Mouse (Mus musculus) lung, adult 2 months (tissue): ENCODE data around the gene Ppp6r1. TPM values are rescaled to one million over a fixed set of nuclear protein-coding genes. Genes with fewer than 3 reads are reported as not detected.

ENCODE experiments used
- DNase-seq: peaks from one replicate; pipeline ENCODE4 v3.0.0; 2022
- H3K4me1 ChIP-seq: fragments of 200-500 bp; 2 replicates; pipeline ENCODE4 v1.6.1; 2011; ENCODE audit warnings: low read length; ENCODE audit not compliant: control insufficient read depth, insufficient read depth
- H3K4me3 ChIP-seq: fragments of 200-500 bp; replicated peaks from 2 replicates; pipeline ENCODE3; 2011; ENCODE audit warnings: low read depth, mild to moderate bottlenecking, control low read depth, low read length; ENCODE audit errors: extremely low read depth
- CTCF ChIP-seq: fragments of 200-500 bp; IDR thresholded peaks from 2 replicates; pipeline ENCODE4 v1.5.1; 2011; ENCODE audit warnings: mild to moderate bottlenecking, low read length, control low read depth; ENCODE audit not compliant: insufficient read depth
- POLR2A ChIP-seq: fragments of 200-500 bp; IDR thresholded peaks from 2 replicates; pipeline ENCODE4 v1.6.1; 2011; ENCODE audit warnings: low read depth, mild to moderate bottlenecking, control low read depth, low read length, borderline replicate concordance; ENCODE audit errors: extremely low read depth
- WGBS: fragments of 180-500 bp; shearing (Covaris S2); methylation state at CpG from one replicate; pipeline ENCODE4 v1.1.7; 2018; 5-methylcytosine and 5-hydroxymethylcytosine counted together
- polyA plus RNA-seq: library from polyadenylated mRNA; depleted of rRNA; stranded (reverse); fragments of >200 nt; gene quantifications from 2 replicates; pipeline ENCODE4 v1.2.3, GENCODE M21; 2012

The Ppp6r1 gene
- polyA plus RNA-seq, 1 experiment = 112 TPM

DNA sequence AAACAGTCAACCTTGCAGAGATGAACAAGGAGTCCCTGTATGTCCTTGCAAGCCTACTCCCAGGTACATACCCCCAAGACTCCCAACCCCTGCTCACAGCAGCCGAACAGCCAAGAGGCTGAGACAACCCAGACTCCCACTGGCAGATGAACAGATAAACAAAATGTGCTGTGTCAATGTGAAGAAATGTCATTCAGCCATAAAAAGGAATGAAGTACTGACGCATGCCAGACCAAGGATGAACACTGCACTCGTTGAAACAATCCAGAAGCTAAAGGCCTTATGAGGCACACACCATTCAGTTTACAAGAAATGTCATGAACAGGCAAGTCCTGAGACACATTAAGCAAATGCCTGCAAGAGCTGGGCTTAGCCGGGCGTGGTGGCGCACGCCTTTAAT lies 16.4 kb upstream of the Ppp6r1 start:
- Histone ChIP-seq H3K4me1 (no peaks in the 10 kb centered on the region; the same call in 1 of the 2 replicates), H3K4me3 (no peak overlapping the region)
- TF ChIP-seq POLR2A = no peak
- TF ChIP-seq CTCF = no peak
- 87% methylated on average over 7 of the region's 7 CpGs for WGBS
- DNase-seq = no peak

DNA sequence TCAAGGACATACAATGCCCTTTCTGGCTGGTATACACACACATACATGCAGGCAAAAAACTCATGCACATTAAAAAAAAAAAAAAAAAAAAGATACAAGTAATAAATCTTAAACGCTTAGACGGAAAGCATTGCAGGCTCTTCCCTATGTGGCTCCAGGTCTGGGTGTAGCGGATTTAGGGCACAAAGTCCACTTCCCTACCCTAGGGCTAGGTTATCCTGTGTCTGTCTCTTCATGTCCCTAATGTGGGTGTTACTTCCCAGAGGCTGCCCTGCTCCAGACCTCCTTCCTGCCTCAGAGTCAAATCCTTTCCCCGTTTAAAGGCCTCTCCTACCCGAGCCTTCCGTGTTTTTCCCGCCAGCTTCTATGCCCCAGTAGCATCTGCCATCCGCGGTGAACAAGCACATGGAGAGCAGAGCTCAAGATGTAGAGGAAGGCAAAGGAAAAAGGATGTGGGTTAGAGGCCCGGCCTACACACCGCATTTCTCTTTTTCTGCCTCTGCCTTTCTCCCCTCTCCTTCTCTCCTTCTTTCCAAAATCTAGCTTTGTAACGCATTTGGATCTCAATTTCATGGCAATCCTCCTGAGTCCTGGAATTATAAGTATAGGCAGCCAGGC lies 15.4 kb upstream of the Ppp6r1 start:
- TF ChIP-seq CTCF = no peak
- no peak for TF ChIP-seq POLR2A

DNA sequence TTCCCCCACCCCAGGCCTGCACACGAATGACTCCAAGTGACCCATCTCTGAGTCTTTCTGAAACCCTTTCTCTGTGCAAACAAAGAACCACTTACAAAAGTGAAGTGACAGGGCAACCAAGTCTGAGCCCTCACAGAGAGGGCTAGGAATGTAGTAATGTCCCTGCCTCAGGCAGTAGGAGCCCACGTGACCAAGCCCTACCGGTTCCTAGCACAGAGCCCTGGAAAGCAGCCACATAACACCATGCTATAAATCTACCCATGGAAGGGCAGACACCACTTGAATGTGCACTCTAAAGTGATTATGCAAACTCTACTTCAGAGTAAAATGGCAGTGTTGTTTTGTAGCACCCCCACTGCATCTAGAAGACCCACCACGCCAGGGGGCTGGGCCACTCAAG lies 13.1 kb upstream of the Ppp6r1 start:
- 62% methylated on average over 4 of the region's 4 CpGs for WGBS
- TF ChIP-seq CTCF (no peak), POLR2A (no peak)
- DNase-seq = peak; percentile 17

More for the DNA sequence above, 15.4 kb upstream of the Ppp6r1 start:
- Histone ChIP-seq H3K4me1 (no peaks in the 10 kb centered on the region; the same call in 1 of the 2 replicates), H3K4me3 (no peak overlapping the region)
- 87% methylated on average over 12 of the region's 12 CpGs for WGBS
- DNase-seq = no peak

GRCm38 (mm10) chr7:4670655-4671255 lies 11.9 kb upstream of the Ppp6r1 start:
- WGBS = 91% methylated on average over 8 of the region's 8 CpGs
- no peak for TF ChIP-seq CTCF
- TF ChIP-seq POLR2A = no peak

More for the DNA sequence above, 13.1 kb upstream of the Ppp6r1 start:
- Histone ChIP-seq H3K4me1 (no peaks in the 10 kb centered on the region; the same call in 1 of the 2 replicates), H3K4me3 (no peak overlapping the region)

GRCm38 (mm10) chr7:4669156-4669555 lies 10.3 kb upstream of the Ppp6r1 start:
- TF ChIP-seq CTCF (no peak), POLR2A (no peak)
- Histone ChIP-seq H3K4me3 (no peak overlapping the region), H3K4me1 (no peaks in the 10 kb centered on the region; the same call in 1 of the 2 replicates)
- DNase-seq = no peak
- 91% methylated on average over 9 of the region's 9 CpGs for WGBS

More at GRCm38 (mm10) chr7:4670655-4671255, 11.9 kb upstream of the Ppp6r1 start:
- Histone ChIP-seq H3K4me1 (no peaks in the 10 kb centered on the region; the same call in 1 of the 2 replicates), H3K4me3 (no peak overlapping the region)
- no peak for DNase-seq

GRCm38 (mm10) chr7:4668506-4668905 lies 9.7 kb upstream of the Ppp6r1 start:
- no peaks in the 10 kb centered on the region; the same call in 1 of the 2 replicates for H3K4me1 ChIP-seq
- TF ChIP-seq POLR2A = no peak
- no peak for TF ChIP-seq CTCF
- 93% methylated on average over 8 of the region's 8 CpGs for WGBS
- H3K4me3 ChIP-seq = no peak overlapping the region
- no peak for DNase-seq

DNA sequence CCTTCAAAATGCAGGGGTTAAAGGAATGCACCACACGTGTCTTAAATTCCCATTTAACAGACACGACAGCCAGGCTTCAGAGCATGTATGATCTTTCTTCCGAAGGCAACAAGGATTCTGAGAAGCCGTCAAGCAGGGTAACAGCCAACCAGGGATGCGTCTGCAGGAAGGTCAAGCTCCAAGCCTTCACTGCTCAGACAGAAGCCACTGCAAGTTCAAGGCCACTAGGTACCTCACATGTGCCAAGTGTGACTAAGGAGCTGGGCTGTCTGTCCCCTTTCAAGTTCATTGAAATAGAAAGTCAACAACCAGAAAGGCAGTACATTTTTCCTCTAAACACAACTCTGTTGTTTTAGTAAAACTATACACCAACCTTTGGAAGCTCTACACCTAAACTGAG lies 8.1 kb upstream of the Ppp6r1 start:
- 97% methylated on average over 5 of the region's 5 CpGs for WGBS
- TF ChIP-seq CTCF = no peak
- TF ChIP-seq POLR2A = no peak
- DNase-seq = no peak
- Histone ChIP-seq H3K4me3 (no peak overlapping the region), H3K4me1 (no peaks in the 10 kb centered on the region; the same call in 1 of the 2 replicates)

DNA sequence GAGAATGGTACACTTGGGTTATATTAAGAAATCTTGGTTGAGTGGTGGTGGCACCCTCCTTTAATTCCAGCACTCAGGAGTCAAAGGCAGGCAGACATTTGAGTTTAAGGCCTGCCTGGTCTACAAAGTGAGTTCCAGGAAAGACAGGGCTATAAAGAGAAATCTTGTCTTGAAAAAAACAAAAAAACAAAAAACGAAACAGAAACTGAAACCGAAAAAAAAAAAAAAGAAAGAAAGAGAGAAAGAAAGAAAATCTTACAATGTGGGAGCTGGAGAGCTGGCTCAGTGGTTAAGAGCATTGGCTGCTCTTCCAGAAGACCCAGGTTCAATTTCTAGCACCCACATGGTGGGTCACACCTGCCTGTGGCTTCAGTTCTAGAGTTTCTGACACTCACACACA lies 4.9 kb upstream of the Ppp6r1 start:
- WGBS = 83% methylated on average over 2 of the region's 2 CpGs
- TF ChIP-seq CTCF (no peak), POLR2A (no peak)
- H3K4me3 ChIP-seq = no peak overlapping the region
- DNase-seq = no peak
- H3K4me1 ChIP-seq = no peaks in the 10 kb centered on the region

DNA sequence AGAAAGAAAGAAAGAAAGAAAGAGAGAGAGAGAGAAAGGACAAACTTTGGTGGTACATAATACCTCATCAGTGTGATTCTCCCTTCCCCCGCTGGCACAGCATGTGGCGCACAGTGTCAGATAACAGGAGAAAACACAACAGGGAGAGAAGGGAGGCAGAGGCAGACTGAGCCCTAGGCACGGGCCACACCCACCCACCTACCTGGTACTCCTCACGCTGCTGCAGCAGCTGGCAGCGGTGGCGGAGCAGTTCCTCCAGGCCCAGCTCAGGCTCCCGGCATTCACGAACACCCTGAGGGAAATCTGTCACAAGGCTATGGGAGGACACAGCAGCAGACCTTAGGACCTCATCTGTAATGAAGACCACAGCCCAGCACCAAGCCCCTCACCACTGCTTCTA lies 4.4 kb upstream of the Ppp6r1 start:
- no peak for DNase-seq
- no peaks in the 10 kb centered on the region for H3K4me1 ChIP-seq
- H3K4me3 ChIP-seq = no peak overlapping the region
- no peak for TF ChIP-seq POLR2A
- no peak for TF ChIP-seq CTCF
- 78% methylated on average over 8 of the region's 8 CpGs for WGBS
